Mouse (Mus musculus): Measurements from ENCODE around the gene Agbl3. TPM values are rescaled to one million over a fixed set of nuclear protein-coding genes. Genes with fewer than 3 reads are reported as not detected.

Agbl3 gene
- polyA plus RNA-seq, 1 experiment: 6.8 TPM

DNA sequence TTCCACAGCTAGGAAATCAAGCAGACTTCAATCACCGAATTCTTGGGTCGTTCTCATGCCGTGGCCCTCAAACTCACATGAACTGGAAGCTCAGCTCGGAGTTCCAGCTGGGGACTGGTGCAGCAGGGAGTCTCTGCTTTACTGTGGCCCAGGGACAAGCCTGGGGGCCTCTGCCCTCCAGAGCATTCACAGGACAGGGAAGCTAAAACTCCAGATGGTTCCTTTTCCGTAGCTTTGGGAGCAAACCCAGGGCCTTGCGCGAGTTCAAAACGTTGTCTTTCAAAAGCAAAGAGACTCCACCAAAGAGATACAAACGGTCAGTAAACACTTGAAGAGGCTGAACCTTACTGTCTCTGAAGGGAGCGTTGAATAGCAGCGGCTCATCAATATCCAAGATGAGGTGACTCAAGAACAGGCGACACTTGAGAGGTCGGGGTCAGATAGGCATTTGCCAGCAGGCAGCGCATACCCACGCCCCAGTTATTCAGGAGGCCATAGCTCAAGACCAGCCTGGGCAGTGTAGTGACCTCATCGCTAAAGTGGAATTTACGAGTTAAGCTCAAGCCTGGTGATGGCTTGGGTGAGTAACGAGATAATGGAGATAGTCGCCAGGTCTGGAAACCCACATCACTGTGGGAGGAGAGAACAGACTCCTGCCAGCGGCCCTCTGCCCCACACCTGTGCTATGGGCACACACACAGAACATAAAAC, 88.4 kb downstream of the Agbl3 start:
- H3K4me1 ChIP-seq (ENCODE audit: control insufficient read depth, insufficient read depth, low read length): peaks cover 14% of the 10 kb centered on the region
- no peak overlapping the region for H3K27ac ChIP-seq (ENCODE audit: insufficient read depth, low read length)

GRCm38 (mm10) chr6:34869225-34869915, 89.1 kb downstream of the Agbl3 start:
- Histone ChIP-seq H3K4me1 (ENCODE audit: control insufficient read depth, insufficient read depth, low read length) (peaks cover 14% of the 10 kb centered on the region), H3K4me3 (ENCODE audit: insufficient read depth, low read length) (no peak overlapping the region), H3K27ac (ENCODE audit: insufficient read depth, low read length) (peak overlapping the region; percentile 83)
- TF ChIP-seq POLR2A (IDR thresholded peaks at IDR 0.05; ENCODE audit: low read depth, low read length): no peak
- no peak for TF ChIP-seq CTCF (IDR thresholded peaks at IDR 0.05; ENCODE audit: borderline replicate concordance, insufficient read depth, low read length)

More for the DNA sequence above, 88.4 kb downstream of the Agbl3 start:
- no peak for TF ChIP-seq CTCF (IDR thresholded peaks at IDR 0.05; ENCODE audit: borderline replicate concordance, insufficient read depth, low read length)
- TF ChIP-seq POLR2A (IDR thresholded peaks at IDR 0.05; ENCODE audit: low read depth, low read length): no peak
- no peak overlapping the region for H3K4me3 ChIP-seq (ENCODE audit: insufficient read depth, low read length)

DNA sequence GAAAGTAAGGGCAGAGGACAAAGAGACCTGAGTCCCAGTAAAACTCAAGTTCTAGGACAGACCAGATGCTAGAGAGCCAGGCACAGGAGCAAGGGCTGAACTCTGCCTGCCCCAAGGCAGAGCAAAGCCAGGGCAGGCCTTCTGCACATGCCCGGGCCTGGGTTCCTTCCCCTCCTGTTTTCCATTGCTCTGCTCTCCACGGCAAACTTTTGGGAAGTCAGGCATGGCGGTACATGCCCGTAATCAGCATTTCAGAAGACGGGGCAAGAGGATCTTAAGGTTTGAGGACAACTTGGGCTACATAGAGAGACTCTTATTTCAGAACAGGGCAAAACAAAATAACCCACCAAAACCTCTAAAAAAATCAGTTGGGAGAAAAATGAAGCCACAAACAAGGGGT, 89.9 kb downstream of the Agbl3 start:
- Histone ChIP-seq H3K27ac (ENCODE audit: insufficient read depth, low read length) (peak overlapping the region; percentile 83), H3K4me1 (ENCODE audit: control insufficient read depth, insufficient read depth, low read length) (peaks cover 14% of the 10 kb centered on the region)
- TF ChIP-seq POLR2A (IDR thresholded peaks at IDR 0.05; ENCODE audit: low read depth, low read length) (no peak), CTCF (IDR thresholded peaks at IDR 0.05; ENCODE audit: borderline replicate concordance, insufficient read depth, low read length) (no peak)

DNA sequence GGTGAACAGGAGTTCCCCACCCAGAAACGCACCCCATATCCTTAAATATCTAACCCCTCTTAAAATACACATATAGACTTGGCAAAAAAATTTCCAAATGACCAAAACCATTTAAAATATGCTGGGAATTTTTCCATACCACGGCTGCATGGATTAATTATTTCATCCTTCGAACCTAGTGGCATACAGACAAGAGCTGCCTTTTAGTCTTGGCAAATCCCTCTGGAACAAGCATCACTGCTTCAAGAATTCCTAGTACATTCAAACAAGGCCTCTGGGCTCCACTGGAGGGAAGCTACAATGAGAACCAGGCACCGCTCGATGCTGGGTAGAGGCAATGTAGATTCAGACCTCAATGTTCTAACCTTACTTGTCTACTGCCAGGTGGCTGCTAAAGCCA, 90.5 kb downstream of the Agbl3 start:
- TF ChIP-seq POLR2A (IDR thresholded peaks at IDR 0.05; ENCODE audit: low read depth, low read length) (0 out of 2 replicates have a peak, but pooled peaks have one; percentile 2), CTCF (IDR thresholded peaks at IDR 0.05; ENCODE audit: borderline replicate concordance, insufficient read depth, low read length) (no peak)
- Histone ChIP-seq H3K27ac (ENCODE audit: insufficient read depth, low read length) (peak overlapping the region; percentile 83), H3K4me1 (ENCODE audit: control insufficient read depth, insufficient read depth, low read length) (peaks cover 13% of the 10 kb centered on the region), H3K4me3 (ENCODE audit: insufficient read depth, low read length) (no peak overlapping the region)

More for the DNA sequence above, 89.9 kb downstream of the Agbl3 start:
- no peak overlapping the region for H3K4me3 ChIP-seq (ENCODE audit: insufficient read depth, low read length)

GRCm38 (mm10) chr6:34871929-34872328, 91.7 kb downstream of the Agbl3 start:
- Histone ChIP-seq H3K27ac (ENCODE audit: insufficient read depth, low read length) (no peak overlapping the region), H3K4me1 (ENCODE audit: control insufficient read depth, insufficient read depth, low read length) (peaks cover 9% of the 10 kb centered on the region; the same call in 1 of the 2 replicates), H3K4me3 (ENCODE audit: insufficient read depth, low read length) (no peak overlapping the region)
- TF ChIP-seq POLR2A (IDR thresholded peaks at IDR 0.05; ENCODE audit: low read depth, low read length) (no peak), CTCF (IDR thresholded peaks at IDR 0.05; ENCODE audit: borderline replicate concordance, insufficient read depth, low read length) (no peak)

DNA sequence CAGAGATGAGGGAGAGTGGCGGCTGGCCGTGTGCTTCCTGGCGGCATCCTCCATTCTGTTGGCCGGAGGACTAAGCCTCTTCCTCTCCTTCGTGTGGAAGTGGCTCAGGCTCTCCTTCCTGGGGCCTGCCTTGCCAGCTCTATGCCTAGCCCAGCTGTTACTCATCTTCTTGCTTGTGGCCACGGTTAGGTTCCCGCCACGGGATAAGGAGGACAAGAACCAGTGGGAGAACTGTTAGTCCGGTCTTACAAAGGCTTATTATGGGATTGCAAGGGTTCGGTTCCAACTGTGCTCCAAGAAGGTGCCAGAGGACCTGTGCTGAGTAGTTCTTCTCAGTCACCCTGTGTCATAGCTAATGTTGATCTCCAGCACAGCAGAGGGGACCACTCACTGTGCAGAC, 92.6 kb downstream of the Agbl3 start:
- TF ChIP-seq CTCF (IDR thresholded peaks at IDR 0.05; ENCODE audit: borderline replicate concordance, insufficient read depth, low read length) (no peak), POLR2A (IDR thresholded peaks at IDR 0.05; ENCODE audit: low read depth, low read length) (no peak)
- Histone ChIP-seq H3K4me1 (ENCODE audit: control insufficient read depth, insufficient read depth, low read length) (peaks cover 11% of the 10 kb centered on the region; the same call in 1 of the 2 replicates), H3K27ac (ENCODE audit: insufficient read depth, low read length) (no peak overlapping the region), H3K4me3 (ENCODE audit: insufficient read depth, low read length) (no peak overlapping the region)

DNA sequence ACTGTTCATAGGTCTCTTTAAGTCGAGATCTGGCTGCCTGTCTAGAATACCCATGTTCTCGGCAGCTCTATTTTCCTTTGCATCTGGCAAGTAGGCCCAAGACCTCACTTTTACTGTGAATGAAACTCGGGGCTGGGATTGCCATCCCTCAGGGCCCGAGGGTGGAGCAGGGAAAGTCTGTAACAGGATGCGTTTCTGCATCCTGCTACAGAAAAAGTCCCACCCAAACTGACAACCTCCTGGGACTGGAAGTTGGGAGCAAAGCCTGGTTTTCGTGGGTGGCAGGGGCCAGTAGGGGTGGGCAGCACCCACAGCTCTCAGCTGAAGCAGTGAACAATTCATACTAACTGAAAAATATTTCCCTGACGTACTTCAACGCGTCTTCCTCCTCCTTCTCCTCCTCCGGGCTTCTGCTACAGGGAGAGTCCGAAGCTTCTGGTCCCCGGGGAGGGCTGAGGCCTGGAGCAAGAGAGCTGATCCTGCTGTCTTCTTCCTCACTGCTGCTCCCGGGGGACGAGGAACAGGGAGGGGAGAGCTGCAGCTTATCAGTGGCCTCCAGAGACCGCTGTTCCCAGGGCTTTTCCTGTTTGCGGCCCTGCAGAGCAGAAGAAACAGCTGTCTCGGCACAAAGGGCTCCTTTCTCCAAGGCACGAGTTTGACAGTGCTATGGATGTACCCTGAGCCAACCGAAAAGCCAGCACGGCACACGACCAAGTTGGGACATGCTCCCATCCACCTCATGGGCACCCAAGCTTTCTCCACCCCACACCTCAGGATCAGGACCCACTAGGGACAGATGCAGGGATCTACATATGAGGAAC, 94.1 kb downstream of the Agbl3 start:
- Histone ChIP-seq H3K27ac (ENCODE audit: insufficient read depth, low read length) (no peak overlapping the region), H3K4me3 (ENCODE audit: insufficient read depth, low read length) (no peak overlapping the region), H3K4me1 (ENCODE audit: control insufficient read depth, insufficient read depth, low read length) (peaks cover 11% of the 10 kb centered on the region)
- TF ChIP-seq POLR2A (IDR thresholded peaks at IDR 0.05; ENCODE audit: low read depth, low read length) (no peak), CTCF (IDR thresholded peaks at IDR 0.05; ENCODE audit: borderline replicate concordance, insufficient read depth, low read length) (no peak)

DNA sequence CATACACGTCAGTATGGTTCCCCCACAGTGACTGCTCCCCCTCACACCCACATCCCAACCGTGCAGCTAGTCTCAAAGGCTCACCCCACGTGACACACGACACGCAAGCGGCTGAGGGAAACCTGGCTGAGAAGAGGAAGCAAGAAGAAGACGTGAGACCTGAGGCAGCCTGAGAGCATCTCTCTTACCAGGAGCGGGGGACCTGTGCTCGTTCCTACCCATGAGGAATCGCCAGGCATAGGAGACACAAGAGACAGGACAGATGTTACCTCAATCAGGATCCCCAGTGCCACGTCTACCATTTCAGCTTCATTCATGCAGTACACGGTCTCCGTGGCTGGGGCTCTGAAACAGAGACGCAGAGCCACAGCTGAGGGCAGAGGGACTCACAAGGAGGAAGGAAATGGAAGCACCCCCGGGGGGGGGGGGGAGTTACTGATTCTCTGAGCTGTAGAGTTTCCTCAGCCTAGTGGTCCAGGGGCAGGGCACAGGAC, 95.1 kb downstream of the Agbl3 start:
- Histone ChIP-seq H3K4me3 (ENCODE audit: insufficient read depth, low read length) (no peak overlapping the region), H3K27ac (ENCODE audit: insufficient read depth, low read length) (no peak overlapping the region), H3K4me1 (ENCODE audit: control insufficient read depth, insufficient read depth, low read length) (peaks cover 5% of the 10 kb centered on the region)
- TF ChIP-seq CTCF (IDR thresholded peaks at IDR 0.05; ENCODE audit: borderline replicate concordance, insufficient read depth, low read length): no peak

- Histone ChIP-seq H3K4me1 (ENCODE audit: control insufficient read depth, insufficient read depth, low read length) (peaks cover 4% of the 10 kb centered on the region), H3K27ac (ENCODE audit: insufficient read depth, low read length) (no peak overlapping the region), H3K4me3 (ENCODE audit: insufficient read depth, low read length) (no peak overlapping the region)
- TF ChIP-seq POLR2A (IDR thresholded peaks at IDR 0.05; ENCODE audit: low read depth, low read length) (no peak), CTCF (IDR thresholded peaks at IDR 0.05; ENCODE audit: borderline replicate concordance, insufficient read depth, low read length) (no peak)
Measured at GRCm38 (mm10) chr6:34875966-34876834, 96.0 kb downstream of the Agbl3 start.
